Mouse (Mus musculus) bone marrow macrophage, adult 2 months (primary cell): ENCODE results near the gene 4931409K22Rik.

Experiments
- CTCF ChIP-seq: IDR thresholded peaks from 2 replicates; pipeline ENCODE4 v1.5.1; 2012; ENCODE audit warnings: low read depth, mild to moderate bottlenecking, low read length, moderate library complexity
- POLR2A ChIP-seq: IDR thresholded peaks from 2 replicates; pipeline ENCODE4 v1.6.1; 2012; ENCODE audit warnings: mild to moderate bottlenecking, low read depth, low read length, borderline replicate concordance

- TF ChIP-seq CTCF = no peak
- no peak for TF ChIP-seq POLR2A
Measured at GRCm38 (mm10) chr5:24512271-24512670, 44.3 kb downstream of the 4931409K22Rik start.
